Mouse (Mus musculus): ENCODE measurements around the gene Entpd2. TPM values are rescaled to one million over a fixed set of nuclear protein-coding genes. Genes with fewer than 3 reads are reported as not detected.

Gene Entpd2
- polyA plus RNA-seq, 1 experiment from 2014 or later = 2.0 TPM

- H3K9ac ChIP-seq (replicated peaks; ENCODE audit: low read length) = no peak overlapping the region
- ATAC-seq (ENCODE audit: low FRiP score, low TSS enrichment) (peak; percentile 57; the same call in 1 of the 2 replicates), DNase-seq (peak; percentile 82)
- 17% methylated on average over 3 of the region's 3 CpGs for WGBS
- no peak overlapping the region for H3K4me3 ChIP-seq (replicated peaks; ENCODE audit: low read depth, low read length)
- H3K36me3 ChIP-seq (ENCODE audit: control insufficient read depth, insufficient read depth, low read length) = no peaks in the 10 kb centered on the region
- no peaks in the 10 kb centered on the region for H3K4me1 ChIP-seq (ENCODE audit: control insufficient read depth, insufficient read depth, low read length)
- no peaks in the 10 kb centered on the region for H3K9me3 ChIP-seq (ENCODE audit: control insufficient read depth, low read length)
- no peak overlapping the region for H3K4me2 ChIP-seq (ENCODE audit: low read length)
- no peak overlapping the region for H3K27ac ChIP-seq (replicated peaks; ENCODE audit: low read depth, low read length)
- H3K27me3 ChIP-seq (ENCODE audit: control insufficient read depth, insufficient read depth, low read length) = peaks cover 4% of the 10 kb centered on the region; the same call in 1 of the 2 replicates
Measured at GRCm38 (mm10) chr2:25421896-25422295, 26.2 kb downstream of the Entpd2 start.

- H3K4me3 ChIP-seq (replicated peaks; ENCODE audit: low read depth, low read length) = no peak within 1 kb of the TSS
- no peak within 1 kb of the TSS for H3K4me2 ChIP-seq (ENCODE audit: low read length)
- no peak within 1 kb of the TSS for H3K27ac ChIP-seq (replicated peaks; ENCODE audit: low read depth, low read length)
- 68% methylated on average over 17 of the region's 17 CpGs for WGBS
- no peak within 1 kb of the TSS; the same call in 1 of the 2 replicates for H3K9ac ChIP-seq (replicated peaks; ENCODE audit: low read length)
- H3K36me3 ChIP-seq (ENCODE audit: control insufficient read depth, insufficient read depth, low read length) = no peaks in the 10 kb centered on the region
- ATAC-seq (ENCODE audit: low FRiP score, low TSS enrichment) (no peak), DNase-seq (no peak)
- no peaks in the 10 kb centered on the region for H3K9me3 ChIP-seq (ENCODE audit: control insufficient read depth, low read length)
- H3K27me3 ChIP-seq (ENCODE audit: control insufficient read depth, insufficient read depth, low read length) = peaks cover 4% of the 10 kb centered on the region; the same call in 1 of the 2 replicates
- no peaks in the 10 kb centered on the region for H3K4me1 ChIP-seq (ENCODE audit: control insufficient read depth, insufficient read depth, low read length)
Measured at GRCm38 (mm10) chr2:25422587-25423410, 27.1 kb downstream of the Entpd2 start, which contains the start of gene Fut7. Fut7 (plus strand) TSS chr2:25423267.

GRCm38 (mm10) chr2:25423626-25424025, 28.0 kb downstream of the Entpd2 start:
- Histone ChIP-seq H3K9ac (replicated peaks; ENCODE audit: low read length) (no peak overlapping the region), H3K9me3 (ENCODE audit: control insufficient read depth, low read length) (no peaks in the 10 kb centered on the region), H3K4me3 (replicated peaks; ENCODE audit: low read depth, low read length) (no peak overlapping the region), H3K27ac (replicated peaks; ENCODE audit: low read depth, low read length) (no peak overlapping the region), H3K4me2 (ENCODE audit: low read length) (no peak overlapping the region), H3K36me3 (ENCODE audit: control insufficient read depth, insufficient read depth, low read length) (no peaks in the 10 kb centered on the region), H3K27me3 (ENCODE audit: control insufficient read depth, insufficient read depth, low read length) (peaks cover 4% of the 10 kb centered on the region; the same call in 1 of the 2 replicates), H3K4me1 (ENCODE audit: control insufficient read depth, insufficient read depth, low read length) (no peaks in the 10 kb centered on the region)
- ATAC-seq (ENCODE audit: low FRiP score, low TSS enrichment) = no peak
- WGBS = 52% methylated on average over 1 of the region's 1 CpGs
- DNase-seq = no peak

- peak overlapping the region; percentile 2; the same call in 1 of the 2 replicates for H3K9ac ChIP-seq (replicated peaks; ENCODE audit: low read length)
- H3K36me3 ChIP-seq (ENCODE audit: control insufficient read depth, insufficient read depth, low read length) = no peaks in the 10 kb centered on the region
- no peak overlapping the region for H3K27ac ChIP-seq (replicated peaks; ENCODE audit: low read depth, low read length)
- no peak overlapping the region for H3K4me2 ChIP-seq (ENCODE audit: low read length)
- H3K4me1 ChIP-seq (ENCODE audit: control insufficient read depth, insufficient read depth, low read length) = peaks cover 15% of the 10 kb centered on the region
- H3K4me3 ChIP-seq (replicated peaks; ENCODE audit: low read depth, low read length) = no peak overlapping the region
- no peaks in the 10 kb centered on the region for H3K9me3 ChIP-seq (ENCODE audit: control insufficient read depth, low read length)
- peaks cover 4% of the 10 kb centered on the region; the same call in 1 of the 2 replicates for H3K27me3 ChIP-seq (ENCODE audit: control insufficient read depth, insufficient read depth, low read length)
- DNase-seq (no peak), ATAC-seq (ENCODE audit: low FRiP score, low TSS enrichment) (no peak)
- WGBS = 50% methylated on average over 27 of the region's 27 CpGs
Measured at GRCm38 (mm10) chr2:25425481-25425880, 29.8 kb downstream of the Entpd2 start.

GRCm38 (mm10) chr2:25426721-25427191, 31.1 kb downstream of the Entpd2 start:
- Histone ChIP-seq H3K27me3 (ENCODE audit: control insufficient read depth, insufficient read depth, low read length) (peaks cover 4% of the 10 kb centered on the region; the same call in 1 of the 2 replicates), H3K36me3 (ENCODE audit: control insufficient read depth, insufficient read depth, low read length) (peaks cover 6% of the 10 kb centered on the region; the same call in 1 of the 2 replicates), H3K9ac (replicated peaks; ENCODE audit: low read length) (no peak overlapping the region), H3K9me3 (ENCODE audit: control insufficient read depth, low read length) (no peaks in the 10 kb centered on the region), H3K27ac (replicated peaks; ENCODE audit: low read depth, low read length) (0 out of 2 replicates have a peak overlapping the region, but pooled peaks have one; percentile 10), H3K4me1 (ENCODE audit: control insufficient read depth, insufficient read depth, low read length) (peaks cover 27% of the 10 kb centered on the region), H3K4me2 (ENCODE audit: low read length) (no peak overlapping the region), H3K4me3 (replicated peaks; ENCODE audit: low read depth, low read length) (no peak overlapping the region)
- DNase-seq (peak; percentile 90), ATAC-seq (ENCODE audit: low FRiP score, low TSS enrichment) (no peak)
- 26% methylated on average over 5 of the region's 5 CpGs for WGBS

GRCm38 (mm10) chr2:25427256-25427655, 31.6 kb downstream of the Entpd2 start:
- DNase-seq = no peak
- no peak overlapping the region for H3K4me2 ChIP-seq (ENCODE audit: low read length)
- peaks cover 6% of the 10 kb centered on the region; the same call in 1 of the 2 replicates for H3K36me3 ChIP-seq (ENCODE audit: control insufficient read depth, insufficient read depth, low read length)
- no peak overlapping the region for H3K4me3 ChIP-seq (replicated peaks; ENCODE audit: low read depth, low read length)
- H3K27ac ChIP-seq (replicated peaks; ENCODE audit: low read depth, low read length) = 0 out of 2 replicates have a peak overlapping the region, but pooled peaks have one; percentile 10
- peaks cover 4% of the 10 kb centered on the region; the same call in 1 of the 2 replicates for H3K27me3 ChIP-seq (ENCODE audit: control insufficient read depth, insufficient read depth, low read length)
- H3K4me1 ChIP-seq (ENCODE audit: control insufficient read depth, insufficient read depth, low read length) = peaks cover 27% of the 10 kb centered on the region
- 90% methylated on average over 5 of the region's 5 CpGs for WGBS
- H3K9me3 ChIP-seq (ENCODE audit: control insufficient read depth, low read length) = no peaks in the 10 kb centered on the region
- no peak overlapping the region for H3K9ac ChIP-seq (replicated peaks; ENCODE audit: low read length)
- no peak for ATAC-seq (ENCODE audit: low FRiP score, low TSS enrichment)

GRCm38 (mm10) chr2:25428442-25429236, 33.0 kb downstream of the Entpd2 start, which contains the start of gene Abca2:
Abca2 (plus strand) TSS chr2:25428703.
- Histone ChIP-seq H3K27ac (replicated peaks; ENCODE audit: low read depth, low read length) (peak within 1 kb of the TSS; percentile 88), H3K9ac (replicated peaks; ENCODE audit: low read length) (peak within 1 kb of the TSS; percentile 82), H3K36me3 (ENCODE audit: control insufficient read depth, insufficient read depth, low read length) (peaks cover 9% of the 10 kb centered on the region; the same call in 1 of the 2 replicates), H3K9me3 (ENCODE audit: control insufficient read depth, low read length) (no peaks in the 10 kb centered on the region), H3K4me2 (ENCODE audit: low read length) (peak within 1 kb of the TSS; percentile 64), H3K27me3 (ENCODE audit: control insufficient read depth, insufficient read depth, low read length) (peaks cover 4% of the 10 kb centered on the region; the same call in 1 of the 2 replicates), H3K4me3 (replicated peaks; ENCODE audit: low read depth, low read length) (peak within 1 kb of the TSS; percentile 78), H3K4me1 (ENCODE audit: control insufficient read depth, insufficient read depth, low read length) (peaks cover 27% of the 10 kb centered on the region)
- under 1% methylated on average over 72 of the region's 89 CpGs for WGBS
- ATAC-seq (ENCODE audit: low FRiP score, low TSS enrichment) (peak; percentile 88), DNase-seq (peak; percentile 98)

All from midbrain, embryonic 14.5 days (tissue).